Mouse (Mus musculus) left cerebral cortex, postnatal 25 days (tissue): ENCODE measurements around the gene Zfhx3. TPM values are rescaled to one million over a fixed set of nuclear protein-coding genes. Genes with fewer than 3 reads are reported as not detected.
A peak's percentile ranks its signal among the peaks of the same experiment; 100 is the strongest.
"Not testable (repeated sequence)": the region's sequence is repeated elsewhere in the genome, so short reads cannot be mapped to it uniquely, and the experiment has no call there.

Experiments
- DNase-seq, 2 experiments: peaks; one replicate each; pipeline ENCODE4 v3.0.0; 2022; ENCODE audit warnings: low spot score in 2 of 2, mixed read lengths in 1 of 2
- intact Hi-C: fragments of 180-260 bp; cut with DNase I; formaldehyde crosslinking; loops from one replicate; pipeline ENCODE4 v1.15.1; 2025
- total RNA-seq, 2 experiments: library from RNA; stranded (reverse); gene quantifications; 2 replicates each; pipeline ENCODE4 v1.2.3; 2021

Zfhx3 gene
- 1 to 10 TPM; 4.1 to 7.0 TPM for total RNA-seq

DNA sequence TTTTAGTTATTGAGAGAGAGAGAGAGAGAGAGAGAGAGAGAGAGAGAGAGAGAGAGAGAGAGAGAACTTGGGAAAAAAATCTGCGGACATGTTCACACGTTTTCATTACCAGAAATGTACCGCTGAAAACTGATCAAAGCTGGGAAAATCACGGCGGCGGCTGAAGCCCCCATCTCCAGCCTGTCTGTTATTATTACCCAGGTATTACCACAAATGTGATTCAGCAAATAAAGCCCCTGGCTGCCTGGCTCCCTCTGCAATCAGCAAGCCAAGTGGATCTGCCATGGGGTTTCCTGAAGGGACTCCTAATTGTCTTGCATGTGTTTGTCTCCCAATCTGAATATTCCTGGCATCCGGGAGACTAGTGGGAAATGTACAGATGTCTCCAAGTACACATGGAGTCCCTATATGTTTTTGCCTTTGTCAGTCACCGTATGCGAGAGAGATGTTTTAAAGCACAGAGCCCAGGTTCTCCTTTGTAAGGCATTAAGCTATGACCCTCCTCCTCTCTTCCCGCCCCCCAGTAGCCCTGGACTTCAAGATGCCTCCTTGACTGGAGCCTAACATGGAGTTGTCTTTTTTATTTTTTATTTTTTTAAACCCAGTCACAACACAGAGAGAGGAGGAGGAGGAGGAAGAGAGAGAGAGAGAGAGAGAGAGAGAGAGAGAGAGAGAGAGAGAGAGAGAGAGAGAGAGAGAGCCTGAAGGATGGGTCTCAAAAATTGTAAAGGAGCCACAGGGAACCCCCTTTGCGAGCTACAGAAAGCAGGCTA lies at the start of gene Zfhx3:
Zfhx3 (plus strand) TSS at position 723 of the 773 bp plus-strand sequence.
- DNase-seq = no peak
- intact Hi-C loops = no loop called here

GRCm38 (mm10) chr8:107918984-107919383 lies 23.5 kb upstream of the Zfhx3 start:
- intact Hi-C loops = no loop called here

GRCm38 (mm10) chr8:107926149-107926548 lies 16.3 kb upstream of the Zfhx3 start:
- intact Hi-C loops = no loop called here
- no peak for DNase-seq

More at GRCm38 (mm10) chr8:107918984-107919383, 23.5 kb upstream of the Zfhx3 start:
- no peak for DNase-seq

DNA sequence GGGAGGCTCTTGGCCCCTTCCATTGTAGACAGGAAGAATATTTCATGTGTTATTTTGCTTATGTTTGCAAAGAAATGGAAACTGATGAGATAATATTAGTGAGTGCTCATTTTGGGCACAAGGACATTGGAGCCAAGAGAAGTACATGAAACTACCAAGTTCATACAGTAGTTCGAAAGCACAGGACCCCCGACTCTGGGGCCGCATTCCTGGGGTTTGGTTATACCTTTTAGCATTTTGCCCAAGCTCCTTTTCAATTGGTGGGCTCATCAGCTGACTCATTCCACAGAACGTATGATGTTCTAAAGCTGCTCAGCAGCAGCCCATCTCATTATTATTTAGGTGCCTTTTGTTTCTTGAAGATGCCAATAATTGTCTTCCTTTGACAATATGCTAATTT lies 5.7 kb upstream of the Zfhx3 start:
- intact Hi-C loops = no loop called here
- DNase-seq = no peak

GRCm38 (mm10) chr8:107938231-107938630 lies 4.2 kb upstream of the Zfhx3 start:
- intact Hi-C loops, DNase-seq: not testable (repeated sequence)

DNA sequence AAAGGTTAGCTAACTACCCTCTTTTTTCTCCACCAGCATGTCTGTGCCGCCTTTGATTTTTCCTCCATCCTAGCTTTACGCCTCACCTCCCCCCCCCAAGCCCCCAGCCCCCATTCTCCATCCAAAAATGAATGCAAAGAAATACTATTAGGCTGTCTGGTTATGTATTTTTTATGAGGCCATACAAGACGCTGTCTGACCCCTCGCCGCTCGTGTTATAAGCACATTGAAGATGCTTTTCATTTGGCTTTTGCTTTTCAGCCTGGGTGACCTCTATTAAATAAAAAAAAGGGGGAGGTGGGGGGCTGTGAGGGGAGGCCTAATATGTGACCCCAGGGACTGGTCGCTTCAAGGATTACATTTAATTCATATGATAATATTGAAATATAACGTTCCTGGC lies 2.3 kb upstream of the Zfhx3 start:
- no peak for DNase-seq

GRCm38 (mm10) chr8:107942752-107943510 lies 487 bp downstream of the Zfhx3 start:
- intact Hi-C loops = no loop called here
- DNase-seq = no peak

More for the DNA sequence above, 2.3 kb upstream of the Zfhx3 start:
- intact Hi-C loops = no loop called here

DNA sequence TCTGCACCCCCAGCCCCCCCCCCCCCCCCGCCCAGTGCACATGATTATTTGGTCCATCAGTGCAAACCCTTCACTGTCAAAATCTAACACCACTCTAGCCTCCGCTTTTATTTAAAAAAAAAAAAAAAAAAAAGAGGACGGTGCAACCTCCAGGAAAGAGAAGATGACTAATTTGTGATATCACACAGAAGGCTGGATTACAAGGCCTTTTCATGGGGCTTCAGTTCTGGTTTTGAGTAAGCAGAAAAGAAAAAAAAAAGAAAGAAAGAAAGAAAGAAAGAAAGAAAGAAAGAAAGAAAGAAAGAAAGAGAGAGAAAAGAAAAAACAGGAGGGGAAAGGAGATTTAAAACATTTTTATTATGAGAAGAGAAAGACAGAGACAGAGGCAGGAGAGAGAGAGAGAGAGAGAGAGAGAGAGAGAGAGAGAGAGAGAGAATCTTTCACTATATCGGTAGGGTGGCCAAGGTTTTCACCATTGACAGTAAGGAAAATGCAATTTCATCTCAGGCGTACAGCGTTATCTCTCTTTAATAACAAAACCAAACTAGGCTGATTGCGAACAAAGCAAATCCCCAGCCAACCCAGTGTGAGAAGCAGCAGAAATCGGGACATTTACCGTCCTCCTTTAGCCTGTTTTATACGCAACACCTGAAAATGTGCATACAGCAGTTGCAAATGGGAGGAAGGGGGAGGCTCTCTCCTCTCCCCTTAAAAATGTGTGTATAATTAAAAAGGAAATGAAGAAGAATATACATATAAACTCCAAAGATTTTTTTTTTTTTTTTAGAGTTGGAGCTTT lies 1.3 kb downstream of the Zfhx3 start:
- no peak for DNase-seq
- intact Hi-C loops = no loop called here

GRCm38 (mm10) chr8:107944676-107945600 lies 2.5 kb downstream of the Zfhx3 start:
- intact Hi-C loops = loop anchor here (5.0 kb wide), 1 partner anchor 752 kb away; no protein-coding TSS in a partner anchor
- DNase-seq = no peak

- intact Hi-C loops = loop anchor here (5.0 kb wide), 1 partner anchor 750 kb away; no protein-coding TSS in a partner anchor
- DNase-seq = no peak
These were observed 4.4 kb downstream of the Zfhx3 start for GRCm38 (mm10) chr8:107946888-107947287.

- intact Hi-C loops = loop anchor here (10.0 kb wide), 4 partner anchors 351 to 1579 kb away; no protein-coding TSS in a partner anchor
- DNase-seq = peak; percentile 39 to 58
These were observed 13.4 kb downstream of the Zfhx3 start for GRCm38 (mm10) chr8:107955887-107956286.

GRCm38 (mm10) chr8:107957566-107957965 lies 15.1 kb downstream of the Zfhx3 start:
- no peak for DNase-seq
- intact Hi-C loops = loop anchor here (10.0 kb wide), 4 partner anchors 353 to 1577 kb away; no protein-coding TSS in a partner anchor

DNA sequence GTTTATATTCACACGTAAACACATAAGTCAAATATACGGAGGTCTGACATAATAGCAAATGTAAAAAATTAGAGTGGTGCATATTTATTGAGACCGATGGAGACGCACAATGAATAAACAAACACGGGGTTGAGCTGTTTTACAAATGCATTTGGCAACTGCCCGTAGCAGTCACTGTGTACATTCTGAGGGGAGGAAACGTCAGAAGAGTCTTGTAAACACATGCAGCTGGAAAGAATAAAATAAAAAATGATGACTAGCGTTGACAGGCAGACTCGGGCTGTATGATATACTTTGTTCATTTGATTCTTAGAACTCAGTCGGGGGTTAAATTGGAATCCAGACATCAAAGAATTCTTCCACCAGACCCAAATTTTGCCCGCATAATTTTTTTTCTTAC lies 18.0 kb downstream of the Zfhx3 start:
- DNase-seq = no peak

GRCm38 (mm10) chr8:107960878-107961277 lies 18.4 kb downstream of the Zfhx3 start:
- no peak for DNase-seq
- intact Hi-C loops = loop anchor here (5.0 kb wide), 1 partner anchor 1286 kb away; no protein-coding TSS in a partner anchor

More for the DNA sequence above, 18.0 kb downstream of the Zfhx3 start:
- intact Hi-C loops = loop anchor here (5.0 kb wide), 1 partner anchor 1287 kb away; no protein-coding TSS in a partner anchor

DNA sequence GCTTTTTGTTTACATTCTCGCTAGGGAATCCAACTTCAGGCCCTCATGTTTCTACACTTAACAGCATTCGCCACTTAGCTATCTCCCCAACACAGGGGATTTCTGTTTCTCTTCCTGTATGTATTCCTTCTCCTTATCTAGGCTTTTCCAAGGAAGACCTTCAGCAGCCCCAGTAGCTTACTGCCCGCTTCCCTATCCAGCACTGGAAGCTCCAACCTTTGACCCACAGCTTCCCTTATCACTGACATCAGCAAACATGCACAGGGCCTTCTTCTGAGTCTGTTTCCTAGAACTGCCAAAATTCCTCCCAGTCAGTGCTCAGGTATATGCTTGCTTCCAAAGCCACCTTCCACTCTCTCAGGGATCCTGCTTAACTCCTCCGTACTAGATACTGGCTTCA lies 29.8 kb downstream of the Zfhx3 start:
- intact Hi-C loops = no loop called here
- DNase-seq = no peak

DNA sequence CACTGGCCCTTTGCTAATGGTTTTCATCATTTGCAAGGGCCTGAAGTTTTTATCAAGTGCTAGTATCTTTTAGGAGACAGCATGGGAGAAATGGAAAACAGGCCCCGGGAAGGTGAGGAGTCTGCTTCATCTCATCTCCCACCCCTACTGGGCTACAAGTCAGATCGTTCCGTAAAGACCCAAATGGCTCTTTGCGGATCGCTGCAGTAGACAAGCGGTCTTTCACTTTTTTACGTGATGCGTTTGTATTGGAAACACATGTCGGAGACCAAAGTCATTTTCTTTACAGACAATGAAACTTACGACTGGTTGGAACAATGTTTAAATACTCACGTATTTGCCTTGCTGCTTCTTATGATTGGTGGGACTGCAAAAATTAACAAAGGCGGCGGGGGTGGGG lies 32.0 kb downstream of the Zfhx3 start:
- no peak for DNase-seq
- intact Hi-C loops = no loop called here

- DNase-seq = no peak
These were observed 35.8 kb downstream of the Zfhx3 start for GRCm38 (mm10) chr8:107978247-107978646.

GRCm38 (mm10) chr8:107980618-107981017 lies 38.2 kb downstream of the Zfhx3 start:
- peak; percentile 33 to 46 for DNase-seq

More at GRCm38 (mm10) chr8:107978247-107978646, 35.8 kb downstream of the Zfhx3 start:
- intact Hi-C loops = no loop called here

More at GRCm38 (mm10) chr8:107980618-107981017, 38.2 kb downstream of the Zfhx3 start:
- intact Hi-C loops = no loop called here
